Mouse (Mus musculus) embryonic fibroblast, embryonic 13.5 days (primary cell): ENCODE data around the gene Ccnd1.

Source experiments
- CTCF ChIP-seq: IDR thresholded peaks from 2 replicates; pipeline ENCODE4 v1.5.1; 2011; ENCODE audit warnings: mild to moderate bottlenecking, control low read depth, low read length, moderate library complexity, borderline replicate concordance; ENCODE audit not compliant: insufficient read depth
- POLR2A ChIP-seq: IDR thresholded peaks from 2 replicates; pipeline ENCODE4 v1.6.1; 2011; ENCODE audit warnings: low read depth, mild to moderate bottlenecking, control low read depth, low read length, moderate library complexity

DNA sequence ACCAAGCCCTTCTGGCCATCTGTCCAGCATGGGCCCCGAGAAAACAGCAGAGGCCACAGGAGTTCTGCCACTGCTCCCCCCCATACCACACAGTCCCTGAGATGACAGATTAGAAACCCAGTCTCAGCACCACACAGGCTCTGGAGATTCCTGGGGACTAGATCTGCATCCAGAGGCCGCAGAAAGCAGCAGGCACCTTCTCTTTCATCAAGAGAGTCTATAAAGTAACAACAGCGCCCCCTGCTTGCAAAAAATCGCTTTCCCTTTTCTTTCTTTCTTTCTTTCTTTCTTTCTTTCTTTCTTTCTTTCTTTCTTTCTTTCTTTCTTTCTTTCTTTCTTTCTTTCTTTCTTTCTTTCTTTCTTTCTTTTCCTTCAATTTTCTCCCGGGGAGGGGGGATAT lies 45.5 kb downstream of the Ccnd1 start:
- TF ChIP-seq CTCF (no peak), POLR2A (no peak)
